Mouse (Mus musculus): ENCODE measurements around the gene Pbsn.

GRCm38 (mm10) chrX:77795858-77796174 is 57.6 kb downstream of the Pbsn start:
- peak; percentile 74 for TF ChIP-seq POLR2A (IDR thresholded peaks at IDR 0.05; ENCODE audit: low read depth, low read length)
- TF ChIP-seq CTCF (IDR thresholded peaks at IDR 0.05; ENCODE audit: borderline replicate concordance, insufficient read depth, low read length) = no peak

All from embryonic fibroblast, embryonic 13.5 days (primary cell).